Mouse (Mus musculus): ENCODE measurements around the gene Spag16. TPM values are rescaled to one million over a fixed set of nuclear protein-coding genes. Genes with fewer than 3 reads are reported as not detected.

Gene Spag16
- polyA plus RNA-seq, 1 experiment = not detected

DNA sequence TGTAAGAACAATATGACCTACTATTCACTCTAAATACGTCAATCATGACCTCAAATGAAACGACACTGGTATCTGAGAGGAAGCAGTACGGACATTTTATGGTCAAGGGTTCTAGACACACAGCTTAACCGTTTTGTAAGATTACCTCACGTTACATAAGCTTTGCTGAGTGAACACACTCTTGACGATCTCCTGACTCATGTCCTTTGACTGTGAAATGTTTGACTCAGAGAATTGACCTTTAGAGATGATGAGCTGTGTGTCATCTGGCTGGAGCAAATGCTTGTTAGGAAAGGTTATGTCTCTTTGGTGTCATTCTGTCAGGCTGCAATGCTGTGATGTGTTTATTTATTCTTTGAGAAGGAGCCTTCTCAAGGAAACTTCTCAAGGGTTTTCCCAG lies 252.0 kb downstream of the Spag16 start:
- H3K4me1 ChIP-seq = no peaks in the 10 kb centered on the region

DNA sequence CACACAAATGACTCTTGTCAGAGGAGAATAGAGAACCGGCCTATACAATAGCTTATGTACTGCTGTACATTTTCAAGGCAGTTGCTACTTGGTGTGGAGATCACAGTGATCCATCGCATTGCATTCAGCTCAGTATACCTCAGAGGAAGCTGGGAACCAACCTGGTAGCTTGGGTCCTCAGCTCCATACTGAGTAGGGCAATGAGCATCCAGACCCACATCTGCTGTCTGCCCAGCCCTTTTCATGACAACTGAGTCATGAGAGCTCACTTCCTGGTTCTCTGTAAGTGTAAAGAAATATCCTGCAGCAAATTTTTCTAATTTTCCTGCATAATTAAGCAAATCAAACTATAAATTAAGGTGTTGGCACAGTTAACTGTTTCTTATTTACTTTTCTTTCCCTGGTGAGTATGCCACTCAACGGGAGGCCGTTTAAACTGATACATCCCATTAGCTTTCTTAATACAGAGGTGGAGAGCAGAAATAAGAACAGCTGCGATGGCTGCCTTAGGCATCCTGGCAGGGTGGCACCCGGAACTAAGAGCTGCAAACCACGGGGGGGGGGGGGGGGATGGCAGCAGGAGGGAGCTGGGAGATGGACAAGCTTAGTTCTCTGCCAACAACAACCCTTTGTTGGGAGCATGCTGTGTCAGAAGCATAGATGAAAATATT lies 255.6 kb downstream of the Spag16 start:
- Histone ChIP-seq H3K4me3 (replicated peaks) (no peak overlapping the region), H3K27me3 (replicated peaks) (no peaks in the 10 kb centered on the region), H3K9me3 (no peaks in the 10 kb centered on the region), H3K4me1 (no peaks in the 10 kb centered on the region), H3K36me3 (replicated peaks; ENCODE audit: low read length) (no peaks in the 10 kb centered on the region)
- TF ChIP-seq FLI1 (IDR thresholded peaks at IDR 0.05; ENCODE audit: low read length) = no peak
- no peak for TF ChIP-seq GATA1 (IDR thresholded peaks at IDR 0.05; ENCODE audit: borderline replicate concordance, low read length)

More for the DNA sequence above, 252.0 kb downstream of the Spag16 start:
- H3K4me3 ChIP-seq (replicated peaks) = no peak overlapping the region
- H3K9me3 ChIP-seq = no peaks in the 10 kb centered on the region
- H3K27me3 ChIP-seq (replicated peaks) = no peaks in the 10 kb centered on the region
- H3K36me3 ChIP-seq (replicated peaks; ENCODE audit: low read length) = no peaks in the 10 kb centered on the region
- TF ChIP-seq FLI1 (IDR thresholded peaks at IDR 0.05; ENCODE audit: low read length) (no peak), GATA1 (IDR thresholded peaks at IDR 0.05; ENCODE audit: borderline replicate concordance, low read length) (no peak)

DNA sequence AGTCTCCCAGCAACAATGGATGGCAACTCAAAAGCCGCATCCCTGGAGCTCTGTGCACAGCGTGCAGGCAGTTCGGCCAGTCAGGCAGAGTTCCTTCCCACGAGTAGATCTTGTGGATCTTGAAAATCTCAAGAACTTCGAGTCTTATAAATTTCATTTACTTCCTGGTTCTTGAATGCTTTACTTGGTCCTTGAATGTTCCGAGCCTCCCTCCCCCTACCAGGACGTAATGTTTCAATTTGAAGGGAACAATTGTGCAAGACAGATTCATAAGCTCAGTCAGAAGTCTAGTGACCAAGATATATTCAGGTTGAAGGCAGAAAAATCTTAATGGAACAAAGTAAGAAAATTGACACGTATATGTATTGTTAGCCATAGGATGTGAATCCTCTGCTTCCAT lies 277.9 kb downstream of the Spag16 start:
- Histone ChIP-seq H3K4me3 (replicated peaks) (no peak overlapping the region), H3K9me3 (no peaks in the 10 kb centered on the region), H3K36me3 (replicated peaks; ENCODE audit: low read length) (no peaks in the 10 kb centered on the region), H3K27me3 (replicated peaks) (no peaks in the 10 kb centered on the region), H3K4me1 (peaks cover 3% of the 10 kb centered on the region; the same call in 1 of the 2 replicates)
- TF ChIP-seq GATA1 (IDR thresholded peaks at IDR 0.05; ENCODE audit: borderline replicate concordance, low read length) = no peak
- no peak for TF ChIP-seq FLI1 (IDR thresholded peaks at IDR 0.05; ENCODE audit: low read length)

DNA sequence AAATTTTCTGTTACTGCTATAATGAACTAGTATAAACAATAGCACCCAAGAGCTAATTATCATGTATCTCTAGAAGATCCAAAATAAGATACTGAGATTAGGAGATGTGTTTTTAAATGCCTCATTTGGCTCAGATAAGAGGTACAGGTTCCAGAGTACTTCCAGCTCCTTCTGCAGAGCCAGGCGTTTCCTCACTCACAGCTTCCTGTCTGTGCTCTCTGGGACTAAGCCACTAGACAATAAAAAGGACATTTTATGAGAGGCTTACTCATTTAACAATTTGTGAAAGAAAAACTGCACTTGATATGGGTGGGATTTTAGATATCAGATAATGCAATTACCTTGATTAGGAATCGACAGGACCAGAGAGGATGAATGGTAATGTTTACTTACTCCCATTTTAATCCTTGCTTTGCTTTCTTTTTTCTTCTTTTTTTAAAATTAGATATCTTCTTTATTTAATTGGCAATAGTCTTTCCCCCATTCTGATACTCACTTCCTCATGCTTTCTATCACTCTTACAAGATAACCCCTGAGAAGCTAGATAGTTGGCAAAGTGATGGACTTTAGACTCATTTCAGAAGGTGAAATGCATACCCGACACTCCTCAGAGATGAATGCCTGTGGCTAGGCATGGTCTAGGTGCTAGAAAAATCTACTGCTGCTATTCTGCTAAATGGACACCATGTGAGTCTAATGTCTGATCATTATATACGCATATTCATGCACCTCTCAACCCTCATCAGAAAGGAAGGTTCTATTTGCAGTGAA lies 289.6 kb downstream of the Spag16 start:
- H3K4me1 ChIP-seq = no peaks in the 10 kb centered on the region
- H3K27me3 ChIP-seq (replicated peaks) = no peaks in the 10 kb centered on the region
- H3K36me3 ChIP-seq (replicated peaks; ENCODE audit: low read length) = no peaks in the 10 kb centered on the region
- no peak overlapping the region for H3K4me3 ChIP-seq (replicated peaks)
- TF ChIP-seq GATA1 (IDR thresholded peaks at IDR 0.05; ENCODE audit: borderline replicate concordance, low read length) = no peak
- TF ChIP-seq FLI1 (IDR thresholded peaks at IDR 0.05; ENCODE audit: low read length) = no peak
- 0 out of 2 replicates have a peak, but pooled peaks cover 3% of the 10 kb centered on the region for H3K9me3 ChIP-seq

DNA sequence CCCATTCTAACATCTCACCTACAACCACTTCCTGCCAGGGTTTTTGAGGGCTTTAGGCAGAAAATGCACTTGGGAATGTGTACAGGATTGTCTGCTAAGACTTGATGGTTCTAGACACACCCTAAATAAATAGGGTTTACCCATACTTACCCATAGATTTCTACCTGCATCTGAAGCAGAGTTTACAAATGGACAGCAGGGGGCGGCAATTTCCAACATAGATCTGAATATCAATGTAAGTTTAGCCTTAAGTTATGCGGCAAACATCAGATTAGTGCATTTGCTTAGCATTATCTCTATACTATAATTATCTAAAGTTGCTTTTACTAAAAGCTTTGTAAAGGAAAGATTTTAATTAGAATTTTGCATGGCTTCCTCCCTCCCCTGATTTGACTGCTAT lies 301.3 kb downstream of the Spag16 start:
- Histone ChIP-seq H3K36me3 (replicated peaks; ENCODE audit: low read length) (no peaks in the 10 kb centered on the region), H3K27me3 (replicated peaks) (no peaks in the 10 kb centered on the region), H3K9me3 (no peaks in the 10 kb centered on the region), H3K4me1 (no peaks in the 10 kb centered on the region), H3K4me3 (replicated peaks) (no peak overlapping the region)
- TF ChIP-seq GATA1 (IDR thresholded peaks at IDR 0.05; ENCODE audit: borderline replicate concordance, low read length) (no peak), FLI1 (IDR thresholded peaks at IDR 0.05; ENCODE audit: low read length) (no peak)

DNA sequence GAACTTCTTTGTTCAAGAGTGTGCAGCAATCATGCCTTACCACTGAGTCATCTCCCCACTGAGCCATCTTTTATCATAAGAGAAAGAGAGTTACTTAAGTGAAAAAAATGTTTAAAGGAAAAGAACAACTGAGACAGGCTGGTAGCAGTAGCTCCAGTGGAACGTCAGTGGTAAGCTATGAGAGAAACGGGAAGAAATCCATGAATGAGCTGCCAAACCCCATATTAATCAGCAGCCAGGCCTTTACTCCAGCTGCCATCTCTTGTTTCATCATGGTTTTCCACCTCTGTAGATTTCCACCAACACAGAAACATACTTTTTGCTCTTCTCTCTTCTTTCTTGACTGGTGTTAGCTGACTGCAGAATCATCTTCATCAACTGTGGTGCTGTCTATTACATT lies 308.8 kb downstream of the Spag16 start:
- Histone ChIP-seq H3K4me3 (replicated peaks) (no peak overlapping the region), H3K4me1 (no peaks in the 10 kb centered on the region), H3K9me3 (no peaks in the 10 kb centered on the region), H3K27me3 (replicated peaks) (no peaks in the 10 kb centered on the region), H3K36me3 (replicated peaks; ENCODE audit: low read length) (no peaks in the 10 kb centered on the region)
- TF ChIP-seq FLI1 (IDR thresholded peaks at IDR 0.05; ENCODE audit: low read length) (no peak), GATA1 (IDR thresholded peaks at IDR 0.05; ENCODE audit: borderline replicate concordance, low read length) (no peak)

DNA sequence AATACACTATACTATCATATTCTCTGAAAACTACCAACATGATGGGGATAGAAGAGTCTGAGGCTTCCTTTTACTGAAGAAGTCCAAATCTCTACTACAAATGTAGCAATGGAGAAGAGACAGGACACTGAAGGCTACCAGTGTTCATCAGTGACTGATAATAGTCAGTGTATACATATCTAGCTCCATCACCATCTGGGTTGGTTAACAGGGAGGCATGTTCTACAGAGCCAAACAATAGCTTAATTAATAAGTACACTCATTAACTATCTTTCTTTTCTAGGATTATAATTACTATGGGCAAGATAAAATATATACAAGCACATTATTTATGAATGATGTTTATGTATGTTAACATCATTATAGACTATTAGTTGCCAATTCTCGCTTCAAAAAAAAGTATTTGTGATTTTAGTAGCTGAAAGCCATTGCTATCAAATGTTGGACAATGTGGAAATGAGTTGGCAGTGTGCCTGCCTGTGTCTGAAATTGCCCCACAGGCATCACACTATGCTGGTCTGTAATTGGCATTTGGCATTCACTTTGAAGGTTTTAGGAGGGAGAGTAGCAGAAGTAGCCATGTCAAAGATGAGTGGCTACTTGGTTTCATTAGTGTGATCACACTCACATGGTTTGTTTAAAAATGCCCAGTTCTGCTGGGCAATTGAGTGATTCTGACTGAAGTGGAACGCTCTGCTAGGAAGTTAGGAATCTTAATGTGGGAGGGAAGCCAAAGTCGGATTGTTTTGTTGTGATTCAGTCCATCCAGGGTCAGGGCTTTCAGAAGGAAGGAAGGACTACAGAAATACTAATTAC lies 338.8 kb downstream of the Spag16 start:
- TF ChIP-seq FLI1 (IDR thresholded peaks at IDR 0.05; ENCODE audit: low read length) (no peak), GATA1 (IDR thresholded peaks at IDR 0.05; ENCODE audit: borderline replicate concordance, low read length) (no peak)
- Histone ChIP-seq H3K27me3 (replicated peaks) (no peaks in the 10 kb centered on the region), H3K9me3 (no peaks in the 10 kb centered on the region), H3K4me1 (no peaks in the 10 kb centered on the region), H3K4me3 (replicated peaks) (no peak overlapping the region), H3K36me3 (replicated peaks; ENCODE audit: low read length) (no peaks in the 10 kb centered on the region)

DNA sequence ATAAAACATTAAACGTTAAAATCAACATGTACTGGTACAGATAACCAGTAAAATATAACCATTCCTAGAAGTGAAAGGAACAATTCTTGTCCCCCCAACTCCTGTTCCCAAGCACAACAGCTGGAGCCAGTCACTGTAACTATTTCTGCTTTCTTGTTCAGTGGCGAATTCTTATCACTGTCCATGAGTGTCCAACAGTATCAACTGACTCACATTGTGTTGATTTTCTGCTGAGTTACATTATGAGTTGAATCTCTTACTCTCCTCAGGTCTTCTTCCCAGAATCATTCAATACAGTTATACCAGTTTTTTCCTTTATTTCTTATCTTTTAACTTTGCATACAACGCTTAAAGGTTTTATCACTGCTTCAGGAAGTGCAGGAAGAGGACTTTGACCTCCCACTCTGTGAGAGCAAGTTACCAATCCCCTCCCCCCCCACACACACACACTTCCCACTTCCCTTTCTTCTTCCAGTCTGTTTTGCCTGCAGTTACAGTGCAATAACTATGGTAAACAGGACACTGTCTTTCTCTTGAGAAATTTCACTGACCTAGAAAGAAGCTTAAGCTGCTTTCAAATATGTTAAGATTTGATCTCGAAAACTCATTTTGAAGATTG lies 353.5 kb downstream of the Spag16 start:
- Histone ChIP-seq H3K36me3 (replicated peaks; ENCODE audit: low read length) (no peaks in the 10 kb centered on the region), H3K27me3 (replicated peaks) (no peaks in the 10 kb centered on the region), H3K4me3 (replicated peaks) (no peak overlapping the region), H3K4me1 (no peaks in the 10 kb centered on the region), H3K9me3 (0 out of 2 replicates have a peak, but pooled peaks cover 2% of the 10 kb centered on the region)
- TF ChIP-seq GATA1 (IDR thresholded peaks at IDR 0.05; ENCODE audit: borderline replicate concordance, low read length) (no peak), FLI1 (IDR thresholded peaks at IDR 0.05; ENCODE audit: low read length) (no peak)

DNA sequence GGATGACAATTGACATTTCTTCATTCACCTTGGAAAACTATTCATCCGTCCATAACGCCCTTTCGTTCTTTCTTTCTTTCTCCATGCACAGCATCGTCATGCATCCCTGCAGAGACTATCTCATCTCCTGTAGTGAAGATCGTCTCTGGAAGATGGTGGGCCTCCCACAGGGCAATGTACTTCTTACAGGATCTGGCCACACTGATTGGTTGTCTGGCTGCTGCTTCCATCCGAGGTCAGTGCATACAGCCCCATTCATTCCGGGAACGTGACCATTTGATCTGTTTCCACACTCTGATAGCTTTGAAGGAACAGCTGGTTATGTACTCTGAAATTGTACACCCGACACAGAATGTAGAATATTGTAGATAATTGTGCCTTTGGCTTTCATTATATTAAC lies 438.0 kb downstream of the Spag16 start:
- no peak for TF ChIP-seq GATA1 (IDR thresholded peaks at IDR 0.05; ENCODE audit: borderline replicate concordance, low read length)
- TF ChIP-seq FLI1 (IDR thresholded peaks at IDR 0.05; ENCODE audit: low read length) = no peak
- Histone ChIP-seq H3K4me3 (replicated peaks) (no peak overlapping the region), H3K27me3 (replicated peaks) (no peaks in the 10 kb centered on the region), H3K4me1 (no peaks in the 10 kb centered on the region), H3K36me3 (replicated peaks; ENCODE audit: low read length) (no peaks in the 10 kb centered on the region), H3K9me3 (no peaks in the 10 kb centered on the region)
